27 mouse cellular contexts compared by ENCODE assay signal in the genomic region with DNA sequence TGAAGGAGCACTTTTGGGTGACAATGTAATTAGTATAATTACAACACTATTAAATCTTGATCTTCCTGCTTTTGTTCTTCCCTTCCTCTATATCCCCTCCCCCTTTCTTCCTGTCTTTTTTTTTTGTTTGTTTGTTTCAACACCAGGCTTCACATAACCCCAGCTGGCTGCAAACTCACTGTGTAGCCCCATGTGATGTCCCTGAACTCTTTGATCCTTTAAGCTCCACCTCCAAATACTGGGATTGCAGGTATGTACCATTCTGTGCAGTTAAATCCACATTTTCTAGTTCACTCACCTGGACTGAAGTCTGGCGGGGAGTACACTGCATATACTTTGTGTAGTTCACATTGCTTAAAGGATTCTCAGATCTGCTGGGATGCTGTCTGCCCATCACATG. TPM values are rescaled to one million over a fixed set of nuclear protein-coding genes. Genes with fewer than 3 reads are reported as not detected.
"Had no signal": no experiment of that assay in that cellular context is flagged by ENCODE, and none has a peak within 500 bp of the region (broad histone marks: within the 10 kb centered on the region; RNA-seq: fewer than 3 reads in every experiment).

No protein-coding gene starts in this region.

- H3K4me1 ChIP-seq: forebrain, embryonic 15.5 days had no signal

- DNase-seq: cerebellum, adult 2 months; cerebellum, adult 8-10 months; cerebellum, adult 9-10 months; cerebellum, adult 9-11 months; cerebellum, postnatal 10 days; cerebellum, postnatal 14 days; cerebellum, postnatal 25 days; cerebellum, postnatal 36 days; embryo, embryonic 11 days; forebrain, postnatal 0 days; gastrocnemius, adult 2 months; gastrocnemius, postnatal 10 days; gastrocnemius, postnatal 14 days; gastrocnemius, postnatal 25 days; gastrocnemius, postnatal 36 days; heart, adult 18-20 months had no signal

- H3K9ac ChIP-seq: embryonic facial prominence, embryonic 12.5 days; embryonic facial prominence, embryonic 13.5 days; embryonic facial prominence, embryonic 15.5 days; forebrain, embryonic 12.5 days; forebrain, embryonic 13.5 days; forebrain, embryonic 15.5 days; forebrain, postnatal 0 days had no signal

- H3K4me3 ChIP-seq: embryonic facial prominence, embryonic 10.5 days; embryonic facial prominence, embryonic 12.5 days; embryonic facial prominence, embryonic 13.5 days; embryonic facial prominence, embryonic 15.5 days; erythroblast, embryonic 14.5 days; forebrain, embryonic 10.5 days; forebrain, embryonic 12.5 days; forebrain, embryonic 13.5 days; forebrain, embryonic 15.5 days; gastrocnemius, adult 2 months had no signal

- H3K4me2 ChIP-seq: embryonic facial prominence, embryonic 12.5 days; embryonic facial prominence, embryonic 13.5 days; embryonic facial prominence, embryonic 15.5 days; forebrain, embryonic 12.5 days; forebrain, embryonic 13.5 days; forebrain, embryonic 15.5 days had no signal

- H3K36me3 ChIP-seq: embryonic facial prominence, embryonic 10.5 days; embryonic facial prominence, embryonic 12.5 days; embryonic facial prominence, embryonic 13.5 days; embryonic facial prominence, embryonic 15.5 days; forebrain, embryonic 10.5 days; forebrain, embryonic 12.5 days; forebrain, embryonic 15.5 days had no signal

- H3K27ac ChIP-seq: embryonic facial prominence, embryonic 10.5 days; embryonic facial prominence, embryonic 12.5 days; embryonic facial prominence, embryonic 13.5 days; embryonic facial prominence, embryonic 15.5 days; forebrain, embryonic 10.5 days; forebrain, embryonic 12.5 days; forebrain, embryonic 13.5 days; forebrain, embryonic 15.5 days; gastrocnemius, adult 2 months had no signal

- H3K9me3 ChIP-seq: embryonic facial prominence, embryonic 10.5 days; embryonic facial prominence, embryonic 12.5 days; embryonic facial prominence, embryonic 13.5 days; embryonic facial prominence, embryonic 15.5 days; forebrain, embryonic 10.5 days; forebrain, embryonic 12.5 days; forebrain, embryonic 13.5 days; forebrain, embryonic 15.5 days had no signal

- ATAC-seq: forebrain, embryonic 13.5 days; forebrain, embryonic 14.5 days; forebrain, embryonic 15.5 days had no signal

- H3K27me3 ChIP-seq: embryonic facial prominence, embryonic 12.5 days; embryonic facial prominence, embryonic 13.5 days; embryonic facial prominence, embryonic 15.5 days; forebrain, embryonic 12.5 days; forebrain, embryonic 13.5 days; forebrain, embryonic 15.5 days had no signal

RNA-seq across cellular contexts. Expression of a gene that starts 23.7 kb away (rescaled TPM):
- total RNA-seq: granulocyte monocyte progenitor cell, adult 5-6 weeks had no signal
